16 mouse cellular contexts compared by ENCODE assay signal in genomic region chr11:95038156-95038817, GRCm38 (mm10). TPM values are rescaled to one million over a fixed set of nuclear protein-coding genes. Genes with fewer than 3 reads are reported as not detected.
A peak's percentile ranks its signal among the peaks of the same experiment; 100 is the strongest.
DNase-seq lines count a peak whose midpoint lies in the region; ATAC-seq and TF ChIP-seq lines count a peak whose summit lies in the region.
"Had no signal": no experiment of that assay in that cellular context is flagged by ENCODE, and none has a peak within 500 bp of the region (broad histone marks: within the 10 kb centered on the region; RNA-seq: fewer than 3 reads in every experiment).

No protein-coding gene starts in this region.

- no peak for TF ChIP-seq EP300 in liver, postnatal 0 days (IDR thresholded peaks at IDR 0.05; ENCODE audit: low read depth)

- WGBS in intestine, embryonic 16.5 days = 64% methylated on average over 14 of the region's 14 CpGs
- WGBS in intestine, embryonic 15.5 days = 70% methylated on average over 14 of the region's 14 CpGs
- WGBS in liver, embryonic 16.5 days (ENCODE audit: insufficient replicate concordance) = 77% methylated on average over 14 of the region's 14 CpGs
- WGBS in liver, embryonic 11.5 days = 78% methylated on average over 14 of the region's 14 CpGs
- WGBS in cerebellum, adult 2 months = 53% methylated on average over 14 of the region's 14 CpGs
- WGBS in liver, postnatal 0 days (ENCODE audit: insufficient replicate concordance) = 69% methylated on average over 14 of the region's 14 CpGs
- WGBS in midbrain, embryonic 16.5 days = 69% methylated on average over 14 of the region's 14 CpGs

- no peak for TF ChIP-seq POLR2A in cerebellum, adult 2 months (IDR thresholded peaks at IDR 0.05; ENCODE audit: borderline replicate concordance, insufficient read depth, low read length)

- ATAC-seq in intestine, embryonic 16.5 days = no peak
- no peak for ATAC-seq in intestine, embryonic 15.5 days
- no peak for ATAC-seq in liver, embryonic 16.5 days (ENCODE audit: low read depth)
- ATAC-seq in liver, embryonic 11.5 days (replicated peaks; ENCODE audit: low FRiP score) = no peak
- ATAC-seq in liver, postnatal 0 days = no peak
- no peak for ATAC-seq in midbrain, embryonic 16.5 days
- no peak for ATAC-seq in megakaryocyte, adult 5-6 weeks (ENCODE audit: poor library complexity, severe bottlenecking)
- ATAC-seq: forebrain, embryonic 16.5 days had no signal

- TF ChIP-seq CTCF in cerebellum, adult 2 months (IDR thresholded peaks at IDR 0.05; ENCODE audit: borderline replicate concordance, insufficient read depth, low read depth, low read length) = no peak
- no peak for TF ChIP-seq CTCF in liver, postnatal 0 days (IDR thresholded peaks at IDR 0.05; ENCODE audit: low read depth)

- peaks cover 32% of the 10 kb centered on the region for H3K4me1 ChIP-seq in intestine, embryonic 16.5 days (ENCODE audit: control insufficient read depth, insufficient read depth, low read length)
- H3K4me1 ChIP-seq in intestine, embryonic 15.5 days (replicated peaks) = peaks cover 22% of the 10 kb centered on the region
- H3K4me1 ChIP-seq in liver, embryonic 16.5 days (ENCODE audit: control insufficient read depth, low read depth, low read length) = peaks cover 24% of the 10 kb centered on the region
- peaks cover 16% of the 10 kb centered on the region for H3K4me1 ChIP-seq in liver, embryonic 11.5 days (replicated peaks; ENCODE audit: control insufficient read depth, insufficient read depth, low read length)
- H3K4me1 ChIP-seq in cerebellum, adult 2 months (ENCODE audit: control insufficient read depth, insufficient read depth, low read length) = peaks cover 61% of the 10 kb centered on the region
- H3K4me1 ChIP-seq in liver, postnatal 0 days (ENCODE audit: insufficient read depth) = peaks cover 21% of the 10 kb centered on the region
- peaks cover 14% of the 10 kb centered on the region for H3K4me1 ChIP-seq in midbrain, embryonic 16.5 days (ENCODE audit: control insufficient read depth, insufficient read depth, low read length)

- no peaks in the 10 kb centered on the region for H3K9me3 ChIP-seq in intestine, embryonic 16.5 days (ENCODE audit: control insufficient read depth, low read length)
- no peaks in the 10 kb centered on the region for H3K9me3 ChIP-seq in intestine, embryonic 15.5 days
- H3K9me3 ChIP-seq in liver, embryonic 16.5 days (replicated peaks; ENCODE audit: control insufficient read depth, low read length) = no peaks in the 10 kb centered on the region
- H3K9me3 ChIP-seq in liver, embryonic 11.5 days (ENCODE audit: control insufficient read depth, low read length) = no peaks in the 10 kb centered on the region
- H3K9me3 ChIP-seq in liver, postnatal 0 days (ENCODE audit: low read length) = no peaks in the 10 kb centered on the region
- H3K9me3 ChIP-seq in midbrain, embryonic 16.5 days (replicated peaks; ENCODE audit: control insufficient read depth, low read length, poor library complexity, severe bottlenecking) = no peaks in the 10 kb centered on the region
- H3K9me3 ChIP-seq: limb, embryonic 12.5 days; megakaryocyte, embryonic 14.5 days; neural tube, embryonic 13.5 days had no signal

- no peak overlapping the region for H3K4me2 ChIP-seq in intestine, embryonic 16.5 days (ENCODE audit: low read depth, low read length)
- H3K4me2 ChIP-seq in intestine, embryonic 15.5 days (replicated peaks) = no peak overlapping the region; the same call in 1 of the 2 replicates
- H3K4me2 ChIP-seq in liver, embryonic 16.5 days (ENCODE audit: low read depth, low read length) = no peak overlapping the region
- H3K4me2 ChIP-seq in liver, embryonic 11.5 days = no peak overlapping the region
- no peak overlapping the region for H3K4me2 ChIP-seq in liver, postnatal 0 days (ENCODE audit: low read depth, low read length)
- no peak overlapping the region for H3K4me2 ChIP-seq in midbrain, embryonic 16.5 days (ENCODE audit: low read length)
- H3K4me2 ChIP-seq: limb, embryonic 12.5 days; neural tube, embryonic 13.5 days had no signal

- H3K9ac ChIP-seq in intestine, embryonic 16.5 days (ENCODE audit: low read depth, low read length) = no peak overlapping the region
- H3K9ac ChIP-seq in intestine, embryonic 15.5 days = no peak overlapping the region
- H3K9ac ChIP-seq in liver, embryonic 16.5 days (ENCODE audit: low read depth, low read length) = no peak overlapping the region
- no peak overlapping the region for H3K9ac ChIP-seq in liver, embryonic 11.5 days (ENCODE audit: low read depth, low read length)
- no peak overlapping the region for H3K9ac ChIP-seq in liver, postnatal 0 days (replicated peaks)
- no peak overlapping the region for H3K9ac ChIP-seq in midbrain, embryonic 16.5 days (ENCODE audit: low read depth, low read length)
- H3K9ac ChIP-seq: limb, embryonic 12.5 days; neural tube, embryonic 13.5 days had no signal

- H3K27me3 ChIP-seq in intestine, embryonic 16.5 days (replicated peaks; ENCODE audit: control insufficient read depth, insufficient read depth, low read length) = no peaks in the 10 kb centered on the region
- H3K27me3 ChIP-seq in intestine, embryonic 15.5 days (replicated peaks) = no peaks in the 10 kb centered on the region
- H3K27me3 ChIP-seq in liver, embryonic 16.5 days (ENCODE audit: control insufficient read depth, insufficient read depth, low read depth, low read length) = no peaks in the 10 kb centered on the region
- no peaks in the 10 kb centered on the region; the same call in 1 of the 2 replicates for H3K27me3 ChIP-seq in liver, embryonic 11.5 days (replicated peaks; ENCODE audit: control insufficient read depth, insufficient read depth, low read length)
- no peaks in the 10 kb centered on the region for H3K27me3 ChIP-seq in cerebellum, adult 2 months (ENCODE audit: control insufficient read depth, insufficient read depth, low read length)
- H3K27me3 ChIP-seq in liver, postnatal 0 days (ENCODE audit: insufficient read depth, low read length) = no peaks in the 10 kb centered on the region
- no peaks in the 10 kb centered on the region for H3K27me3 ChIP-seq in midbrain, embryonic 16.5 days (ENCODE audit: control insufficient read depth, insufficient read depth, low read depth, low read length)
- H3K27me3 ChIP-seq: limb, embryonic 12.5 days; neural tube, embryonic 13.5 days had no signal

- no peak for DNase-seq in liver, embryonic 11.5 days (ENCODE audit: low spot score)
- DNase-seq in cerebellum, adult 2 months = peak; percentile 44 to 51
- DNase-seq in liver, postnatal 0 days = no peak
- DNase-seq: adrenal gland, adult 8-10 months; embryo, embryonic 11 days; gastrocnemius, postnatal 14 days; heart, postnatal 10 days had no signal

- H3K36me3 ChIP-seq in intestine, embryonic 16.5 days (ENCODE audit: control insufficient read depth, insufficient read depth, low read length) = peaks cover 2% of the 10 kb centered on the region; the same call in 1 of the 2 replicates
- no peaks in the 10 kb centered on the region for H3K36me3 ChIP-seq in intestine, embryonic 15.5 days
- no peaks in the 10 kb centered on the region for H3K36me3 ChIP-seq in liver, embryonic 16.5 days (ENCODE audit: control insufficient read depth, insufficient read depth)
- no peaks in the 10 kb centered on the region for H3K36me3 ChIP-seq in liver, embryonic 11.5 days (ENCODE audit: control insufficient read depth, insufficient read depth, low read length)
- no peaks in the 10 kb centered on the region; the same call in 1 of the 2 replicates for H3K36me3 ChIP-seq in liver, postnatal 0 days (replicated peaks; ENCODE audit: insufficient read depth, low read length)
- no peaks in the 10 kb centered on the region for H3K36me3 ChIP-seq in midbrain, embryonic 16.5 days (ENCODE audit: control insufficient read depth, insufficient read depth, low read length)

- peak overlapping the region; percentile 75 for H3K27ac ChIP-seq in intestine, embryonic 16.5 days (ENCODE audit: low read length)
- no peak overlapping the region for H3K27ac ChIP-seq in intestine, embryonic 15.5 days
- H3K27ac ChIP-seq in liver, embryonic 16.5 days (ENCODE audit: low read length) = peak overlapping the region; percentile 19; the same call in 1 of the 2 replicates
- H3K27ac ChIP-seq in liver, embryonic 11.5 days (ENCODE audit: low read depth, low read length) = no peak overlapping the region
- peak overlapping the region; percentile 92 for H3K27ac ChIP-seq in cerebellum, adult 2 months (ENCODE audit: insufficient read depth, low read length)
- peak overlapping the region; percentile 61; the same call in 1 of the 2 replicates for H3K27ac ChIP-seq in liver, postnatal 0 days (ENCODE audit: low read depth)
- H3K27ac ChIP-seq in midbrain, embryonic 16.5 days (ENCODE audit: low read length) = no peak overlapping the region
- H3K27ac ChIP-seq: limb, embryonic 12.5 days; neural tube, embryonic 13.5 days had no signal

- H3K4me3 ChIP-seq in intestine, embryonic 16.5 days (ENCODE audit: low read length) = no peak overlapping the region
- H3K4me3 ChIP-seq in intestine, embryonic 15.5 days (replicated peaks) = no peak overlapping the region
- no peak overlapping the region for H3K4me3 ChIP-seq in liver, embryonic 16.5 days (ENCODE audit: low read depth, low read length)
- no peak overlapping the region for H3K4me3 ChIP-seq in liver, embryonic 11.5 days (ENCODE audit: low read depth, low read length)
- H3K4me3 ChIP-seq in cerebellum, adult 2 months (replicated peaks; ENCODE audit: insufficient read depth, low read depth, low read length) = no peak overlapping the region
- no peak overlapping the region for H3K4me3 ChIP-seq in liver, postnatal 0 days (ENCODE audit: low read depth, low read length)
- no peak overlapping the region for H3K4me3 ChIP-seq in midbrain, embryonic 16.5 days (ENCODE audit: low read depth, low read length)
- H3K4me3 ChIP-seq: limb, embryonic 12.5 days; neural tube, embryonic 13.5 days had no signal

RNA-seq across cellular contexts. Expression of gene Pdk2, which starts 2.9 kb away (rescaled TPM):
- polyA plus RNA-seq in intestine, embryonic 16.5 days (2015; fragmentation: Nextera tagmentation; extraction: Ambion mirVana) = 42.2 and 48.2 TPM in 2 replicates
- polyA plus RNA-seq in intestine, embryonic 15.5 days (2015; fragmentation: Nextera tagmentation; extraction: Ambion mirVana) = 30.8 and 31.2 TPM in 2 replicates
- 10.7 and 13.9 TPM in 2 replicates for polyA plus RNA-seq in liver, embryonic 16.5 days (2015; fragmentation: Nextera tagmentation; extraction: Ambion mirVana)
- 14.9 and 15.2 TPM in 2 replicates for polyA plus RNA-seq in liver, embryonic 11.5 days (2014; fragmentation: Nextera tagmentation; extraction: Ambion mirVana)
- polyA plus RNA-seq in cerebellum, adult 2 months (2012; rRNA removed) = 219 and 247 TPM in 2 replicates
- 16.2 and 17.3 TPM in 2 replicates for polyA plus RNA-seq in liver, postnatal 0 days (2015; fragmentation: Nextera tagmentation; extraction: Ambion mirVana)
- 24.1 and 27.5 TPM in 2 replicates for polyA plus RNA-seq in midbrain, embryonic 16.5 days (2015; fragmentation: Nextera tagmentation; extraction: Ambion mirVana)
- total RNA-seq in megakaryocyte, adult 5-6 weeks (2015) = 4.5 and 6.3 TPM in 2 replicates
- total RNA-seq in megakaryocyte, adult 5-6 weeks (2017) = 0.73 and 1.7 TPM in 2 replicates

RNA-seq across cellular contexts. Expression of gene Samd14, which starts 28.6 kb away (rescaled TPM):
- polyA plus RNA-seq in intestine, embryonic 16.5 days (2015; fragmentation: Nextera tagmentation; extraction: Ambion mirVana) = 13.2 and 13.6 TPM in 2 replicates
- polyA plus RNA-seq in intestine, embryonic 15.5 days (2015; fragmentation: Nextera tagmentation; extraction: Ambion mirVana) = 15.0 and 15.3 TPM in 2 replicates
- polyA plus RNA-seq in liver, embryonic 16.5 days (2015; fragmentation: Nextera tagmentation; extraction: Ambion mirVana) = 27.2 and 34.7 TPM in 2 replicates
- polyA plus RNA-seq in liver, embryonic 11.5 days (2014; fragmentation: Nextera tagmentation; extraction: Ambion mirVana) = 55.8 and 57.8 TPM in 2 replicates
- 80.7 and 89.4 TPM in 2 replicates for polyA plus RNA-seq in cerebellum, adult 2 months (2012; rRNA removed)
- polyA plus RNA-seq in liver, postnatal 0 days (2015; fragmentation: Nextera tagmentation; extraction: Ambion mirVana) = 14.5 and 16.1 TPM in 2 replicates
- 164 and 171 TPM in 2 replicates for polyA plus RNA-seq in midbrain, embryonic 16.5 days (2015; fragmentation: Nextera tagmentation; extraction: Ambion mirVana)
- total RNA-seq in megakaryocyte, adult 5-6 weeks (2015) = 0.74 and 1.0 TPM in 2 replicates
- total RNA-seq in megakaryocyte, adult 5-6 weeks (2017) = 0.18 and 0.69 TPM in 2 replicates

RNA-seq across cellular contexts. Expression of gene Itga3, which starts 38.3 kb away (rescaled TPM):
- polyA plus RNA-seq in intestine, embryonic 16.5 days (2015; fragmentation: Nextera tagmentation; extraction: Ambion mirVana) = 35.7 and 39.9 TPM in 2 replicates
- polyA plus RNA-seq in intestine, embryonic 15.5 days (2015; fragmentation: Nextera tagmentation; extraction: Ambion mirVana) = 32.8 and 35.6 TPM in 2 replicates
- 1.7 and 2.2 TPM in 2 replicates for polyA plus RNA-seq in liver, embryonic 16.5 days (2015; fragmentation: Nextera tagmentation; extraction: Ambion mirVana)
- polyA plus RNA-seq in liver, embryonic 11.5 days (2014; fragmentation: Nextera tagmentation; extraction: Ambion mirVana) = 4.0 and 4.6 TPM in 2 replicates
- polyA plus RNA-seq in cerebellum, adult 2 months (2012; rRNA removed) = 49.4 and 55.5 TPM in 2 replicates
- 0.97 and 1.0 TPM in 2 replicates for polyA plus RNA-seq in liver, postnatal 0 days (2015; fragmentation: Nextera tagmentation; extraction: Ambion mirVana)
- polyA plus RNA-seq in midbrain, embryonic 16.5 days (2015; fragmentation: Nextera tagmentation; extraction: Ambion mirVana) = 13.7 and 16.6 TPM in 2 replicates
- 0.09 TPM in 1 of 2 replicates, not detected in the other for total RNA-seq in megakaryocyte, adult 5-6 weeks (2015)
- 0.24 TPM in 1 of 2 replicates, not detected in the other for total RNA-seq in megakaryocyte, adult 5-6 weeks (2017)

RNA-seq across cellular contexts. Expression of gene Ppp1r9b, which starts 47.5 kb away (rescaled TPM):
- 5.2 and 5.6 TPM in 2 replicates for polyA plus RNA-seq in intestine, embryonic 16.5 days (2015; fragmentation: Nextera tagmentation; extraction: Ambion mirVana)
- polyA plus RNA-seq in intestine, embryonic 15.5 days (2015; fragmentation: Nextera tagmentation; extraction: Ambion mirVana) = 6.8 and 8.1 TPM in 2 replicates
- 7.1 and 7.6 TPM in 2 replicates for polyA plus RNA-seq in liver, embryonic 16.5 days (2015; fragmentation: Nextera tagmentation; extraction: Ambion mirVana)
- 21.9 and 27.9 TPM in 2 replicates for polyA plus RNA-seq in liver, embryonic 11.5 days (2014; fragmentation: Nextera tagmentation; extraction: Ambion mirVana)
- polyA plus RNA-seq in cerebellum, adult 2 months (2012; rRNA removed) = 149 and 153 TPM in 2 replicates
- 5.7 and 6.1 TPM in 2 replicates for polyA plus RNA-seq in liver, postnatal 0 days (2015; fragmentation: Nextera tagmentation; extraction: Ambion mirVana)
- 18.4 and 19.4 TPM in 2 replicates for polyA plus RNA-seq in midbrain, embryonic 16.5 days (2015; fragmentation: Nextera tagmentation; extraction: Ambion mirVana)
- total RNA-seq in megakaryocyte, adult 5-6 weeks (2015) = 73.7 and 76.7 TPM in 2 replicates
- total RNA-seq in megakaryocyte, adult 5-6 weeks (2017) = 155 and 158 TPM in 2 replicates

Comparison
In these comparisons a context has a peak if more than half of its experiments do, and no peak if none do; other contexts are left out.
1. H3K27ac ChIP-seq: peak in intestine, embryonic 16.5 days (single experiment), liver, embryonic 16.5 days (single experiment), cerebellum, adult 2 months (single experiment) and liver, postnatal 0 days (single experiment); none in intestine, embryonic 15.5 days (single experiment), liver, embryonic 11.5 days (single experiment) and midbrain, embryonic 16.5 days (single experiment).
2. DNase-seq: peak in cerebellum, adult 2 months (2 of 2); none in liver, embryonic 11.5 days (single experiment) and liver, postnatal 0 days (single experiment).